Mouse (Mus musculus): ENCODE measurements around the gene Oprl1. TPM values are rescaled to one million over a fixed set of nuclear protein-coding genes. Genes with fewer than 3 reads are reported as not detected.

The Oprl1 gene
- polyA plus RNA-seq, 1 experiment from 2014 or later: 2.0 TPM

- DNase-seq (ENCODE audit: low spot score) (no peak), ATAC-seq (ENCODE audit: low read depth) (no peak)
- Histone ChIP-seq H3K27ac (replicated peaks; ENCODE audit: low read depth, low read length) (peak overlapping the region; percentile 61; the same call in 1 of the 2 replicates), H3K9ac (ENCODE audit: low read depth, low read length) (peak overlapping the region; percentile 83), H3K36me3 (ENCODE audit: control insufficient read depth, insufficient read depth, low read length) (peaks cover 12% of the 10 kb centered on the region), H3K4me1 (ENCODE audit: control insufficient read depth, insufficient read depth, low read length) (peaks cover 9% of the 10 kb centered on the region; the same call in 1 of the 2 replicates), H3K9me3 (ENCODE audit: control insufficient read depth, low read length) (no peaks in the 10 kb centered on the region), H3K4me2 (ENCODE audit: low read depth, low read length) (peak overlapping the region; percentile 93), H3K27me3 (replicated peaks; ENCODE audit: control insufficient read depth, insufficient read depth, low read length) (no peaks in the 10 kb centered on the region), H3K4me3 (ENCODE audit: low read depth, low read length) (no peak overlapping the region; the same call in 1 of the 2 replicates)
- WGBS: 86% methylated on average over 3 of the region's 3 CpGs
Observed at GRCm38 (mm10) chr2:181694581-181694980, 20.2 kb upstream of the Oprl1 start.

GRCm38 (mm10) chr2:181695776-181696175 lies 19.0 kb upstream of the Oprl1 start:
- H3K9me3 ChIP-seq (ENCODE audit: control insufficient read depth, low read length): no peaks in the 10 kb centered on the region
- DNase-seq (ENCODE audit: low spot score) (no peak), ATAC-seq (ENCODE audit: low read depth) (no peak)
- no peak overlapping the region for H3K27ac ChIP-seq (replicated peaks; ENCODE audit: low read depth, low read length)
- H3K9ac ChIP-seq (ENCODE audit: low read depth, low read length): no peak overlapping the region
- H3K4me3 ChIP-seq (ENCODE audit: low read depth, low read length): no peak overlapping the region
- H3K36me3 ChIP-seq (ENCODE audit: control insufficient read depth, insufficient read depth, low read length): no peaks in the 10 kb centered on the region
- H3K27me3 ChIP-seq (replicated peaks; ENCODE audit: control insufficient read depth, insufficient read depth, low read length): no peaks in the 10 kb centered on the region
- WGBS: 59% methylated on average over 1 of the region's 1 CpGs
- H3K4me2 ChIP-seq (ENCODE audit: low read depth, low read length): no peak overlapping the region
- peaks cover 9% of the 10 kb centered on the region; the same call in 1 of the 2 replicates for H3K4me1 ChIP-seq (ENCODE audit: control insufficient read depth, insufficient read depth, low read length)

GRCm38 (mm10) chr2:181696801-181697420 lies 17.9 kb upstream of the Oprl1 start:
- no peak for DNase-seq (ENCODE audit: low spot score)
- no peak overlapping the region for H3K4me2 ChIP-seq (ENCODE audit: low read depth, low read length)
- no peaks in the 10 kb centered on the region for H3K36me3 ChIP-seq (ENCODE audit: control insufficient read depth, insufficient read depth, low read length)
- H3K27ac ChIP-seq (replicated peaks; ENCODE audit: low read depth, low read length): no peak overlapping the region
- no peaks in the 10 kb centered on the region for H3K9me3 ChIP-seq (ENCODE audit: control insufficient read depth, low read length)
- WGBS: 71% methylated on average over 33 of the region's 33 CpGs
- ATAC-seq (ENCODE audit: low read depth): no peak
- H3K9ac ChIP-seq (ENCODE audit: low read depth, low read length): no peak overlapping the region
- peaks cover 9% of the 10 kb centered on the region; the same call in 1 of the 2 replicates for H3K4me1 ChIP-seq (ENCODE audit: control insufficient read depth, insufficient read depth, low read length)
- no peaks in the 10 kb centered on the region for H3K27me3 ChIP-seq (replicated peaks; ENCODE audit: control insufficient read depth, insufficient read depth, low read length)
- no peak overlapping the region for H3K4me3 ChIP-seq (ENCODE audit: low read depth, low read length)

- Histone ChIP-seq H3K27ac (replicated peaks; ENCODE audit: low read depth, low read length) (no peak within 1 kb of the TSS), H3K4me2 (ENCODE audit: low read depth, low read length) (no peak within 1 kb of the TSS), H3K4me1 (ENCODE audit: control insufficient read depth, insufficient read depth, low read length) (no peaks in the 10 kb centered on the region), H3K9me3 (ENCODE audit: control insufficient read depth, low read length) (no peaks in the 10 kb centered on the region), H3K9ac (ENCODE audit: low read depth, low read length) (no peak within 1 kb of the TSS), H3K4me3 (ENCODE audit: low read depth, low read length) (no peak within 1 kb of the TSS), H3K27me3 (replicated peaks; ENCODE audit: control insufficient read depth, insufficient read depth, low read length) (no peaks in the 10 kb centered on the region), H3K36me3 (ENCODE audit: control insufficient read depth, insufficient read depth, low read length) (no peaks in the 10 kb centered on the region)
- no peak for DNase-seq (ENCODE audit: low spot score)
- WGBS: 52% methylated on average over 5 of the region's 5 CpGs
- ATAC-seq (ENCODE audit: low read depth): no peak
Observed at GRCm38 (mm10) chr2:181698241-181698640, 16.6 kb upstream of the Oprl1 start, which contains the start of gene Lkaaear1. Gene Lkaaear1, minus strand, starts transcription at chr2:181698442.

GRCm38 (mm10) chr2:181706668-181707067 lies 8.1 kb upstream of the Oprl1 start:
- H3K36me3 ChIP-seq (ENCODE audit: control insufficient read depth, insufficient read depth, low read length): no peaks in the 10 kb centered on the region

GRCm38 (mm10) chr2:181713749-181714148 lies 1.1 kb upstream of the Oprl1 start:
- DNase-seq (ENCODE audit: low spot score) (no peak), ATAC-seq (ENCODE audit: low read depth) (no peak)
- WGBS: 81% methylated on average over 1 of the region's 1 CpGs
- Histone ChIP-seq H3K4me1 (ENCODE audit: control insufficient read depth, insufficient read depth, low read length) (peaks cover 5% of the 10 kb centered on the region; the same call in 1 of the 2 replicates), H3K36me3 (ENCODE audit: control insufficient read depth, insufficient read depth, low read length) (no peaks in the 10 kb centered on the region), H3K4me3 (ENCODE audit: low read depth, low read length) (no peak overlapping the region), H3K9me3 (ENCODE audit: control insufficient read depth, low read length) (no peaks in the 10 kb centered on the region), H3K4me2 (ENCODE audit: low read depth, low read length) (no peak overlapping the region), H3K27ac (replicated peaks; ENCODE audit: low read depth, low read length) (no peak overlapping the region), H3K27me3 (replicated peaks; ENCODE audit: control insufficient read depth, insufficient read depth, low read length) (no peaks in the 10 kb centered on the region), H3K9ac (ENCODE audit: low read depth, low read length) (no peak overlapping the region)

More at GRCm38 (mm10) chr2:181706668-181707067, 8.1 kb upstream of the Oprl1 start:
- no peak for DNase-seq (ENCODE audit: low spot score)
- no peak overlapping the region for H3K4me3 ChIP-seq (ENCODE audit: low read depth, low read length)
- H3K27ac ChIP-seq (replicated peaks; ENCODE audit: low read depth, low read length): no peak overlapping the region
- H3K4me2 ChIP-seq (ENCODE audit: low read depth, low read length): no peak overlapping the region
- WGBS: 44% methylated on average over 4 of the region's 4 CpGs
- no peak overlapping the region for H3K9ac ChIP-seq (ENCODE audit: low read depth, low read length)
- H3K27me3 ChIP-seq (replicated peaks; ENCODE audit: control insufficient read depth, insufficient read depth, low read length): no peaks in the 10 kb centered on the region
- no peaks in the 10 kb centered on the region for H3K9me3 ChIP-seq (ENCODE audit: control insufficient read depth, low read length)
- ATAC-seq (ENCODE audit: low read depth): no peak
- H3K4me1 ChIP-seq (ENCODE audit: control insufficient read depth, insufficient read depth, low read length): no peaks in the 10 kb centered on the region

- no peaks in the 10 kb centered on the region for H3K27me3 ChIP-seq (replicated peaks; ENCODE audit: control insufficient read depth, insufficient read depth, low read length)
- no peak for DNase-seq (ENCODE audit: low spot score)
- ATAC-seq (ENCODE audit: low read depth): no peak
- H3K9ac ChIP-seq (ENCODE audit: low read depth, low read length): peak overlapping the region; percentile 54
- H3K27ac ChIP-seq (replicated peaks; ENCODE audit: low read depth, low read length): no peak overlapping the region
- H3K4me3 ChIP-seq (ENCODE audit: low read depth, low read length): peak overlapping the region; percentile 17; the same call in 1 of the 2 replicates
- H3K36me3 ChIP-seq (ENCODE audit: control insufficient read depth, insufficient read depth, low read length): no peaks in the 10 kb centered on the region
- peak overlapping the region; percentile 37 for H3K4me2 ChIP-seq (ENCODE audit: low read depth, low read length)
- H3K9me3 ChIP-seq (ENCODE audit: control insufficient read depth, low read length): no peaks in the 10 kb centered on the region
- peaks cover 5% of the 10 kb centered on the region; the same call in 1 of the 2 replicates for H3K4me1 ChIP-seq (ENCODE audit: control insufficient read depth, insufficient read depth, low read length)
- 52% methylated on average over 3 of the region's 3 CpGs for WGBS
Observed at GRCm38 (mm10) chr2:181715382-181715781, 566 bp downstream of the Oprl1 start.

- no peak overlapping the region for H3K27ac ChIP-seq (replicated peaks; ENCODE audit: low read depth, low read length)
- 32% methylated on average over 3 of the region's 3 CpGs for WGBS
- H3K27me3 ChIP-seq (replicated peaks; ENCODE audit: control insufficient read depth, insufficient read depth, low read length): no peaks in the 10 kb centered on the region
- no peak overlapping the region for H3K4me3 ChIP-seq (ENCODE audit: low read depth, low read length)
- H3K4me2 ChIP-seq (ENCODE audit: low read depth, low read length): no peak overlapping the region
- H3K9me3 ChIP-seq (ENCODE audit: control insufficient read depth, low read length): no peaks in the 10 kb centered on the region
- peaks cover 5% of the 10 kb centered on the region; the same call in 1 of the 2 replicates for H3K4me1 ChIP-seq (ENCODE audit: control insufficient read depth, insufficient read depth, low read length)
- ATAC-seq (ENCODE audit: low read depth): no peak
- peak; percentile 36 for DNase-seq (ENCODE audit: low spot score)
- H3K36me3 ChIP-seq (ENCODE audit: control insufficient read depth, insufficient read depth, low read length): no peaks in the 10 kb centered on the region
- H3K9ac ChIP-seq (ENCODE audit: low read depth, low read length): no peak overlapping the region
Observed at GRCm38 (mm10) chr2:181716991-181717390, 2.2 kb downstream of the Oprl1 start.

GRCm38 (mm10) chr2:181720061-181720460 lies 5.2 kb downstream of the Oprl1 start:
- no peak for DNase-seq (ENCODE audit: low spot score)
- no peak overlapping the region for H3K4me2 ChIP-seq (ENCODE audit: low read depth, low read length)
- no peak overlapping the region for H3K27ac ChIP-seq (replicated peaks; ENCODE audit: low read depth, low read length)
- 26% methylated on average over 3 of the region's 3 CpGs for WGBS
- H3K4me3 ChIP-seq (ENCODE audit: low read depth, low read length): no peak overlapping the region
- no peak for ATAC-seq (ENCODE audit: low read depth)
- H3K9ac ChIP-seq (ENCODE audit: low read depth, low read length): no peak overlapping the region
- peaks cover 4% of the 10 kb centered on the region; the same call in 1 of the 2 replicates for H3K4me1 ChIP-seq (ENCODE audit: control insufficient read depth, insufficient read depth, low read length)
- H3K36me3 ChIP-seq (ENCODE audit: control insufficient read depth, insufficient read depth, low read length): no peaks in the 10 kb centered on the region
- no peaks in the 10 kb centered on the region for H3K27me3 ChIP-seq (replicated peaks; ENCODE audit: control insufficient read depth, insufficient read depth, low read length)
- H3K9me3 ChIP-seq (ENCODE audit: control insufficient read depth, low read length): no peaks in the 10 kb centered on the region
